Mouse (Mus musculus) frontal cortex, adult 2 months (tissue): Measurements from ENCODE around the gene Zfp354a. TPM values are rescaled to one million over a fixed set of nuclear protein-coding genes. Genes with fewer than 3 reads are reported as not detected.
A peak's percentile ranks its signal among the peaks of the same experiment; 100 is the strongest.
"Not testable (repeated sequence)": the region's sequence is repeated elsewhere in the genome, so short reads cannot be mapped to it uniquely, and the experiment has no call there.

ENCODE experiments used
- DNase-seq, 2 experiments: peaks; one replicate each; pipeline ENCODE4 v3.0.0; 2022; ENCODE audit warnings: low spot score in 1 of 2; ENCODE audit errors: extremely low spot score in 1 of 2
- polyA plus RNA-seq: library from polyadenylated mRNA; depleted of rRNA; stranded (reverse); fragments of >200 nt; gene quantifications from 2 replicates; pipeline ENCODE4 v1.2.3, GENCODE M21; 2012; rRNA removed

Zfp354a gene
- polyA plus RNA-seq: 9.8 and 12.5 TPM in 2 replicates

DNA sequence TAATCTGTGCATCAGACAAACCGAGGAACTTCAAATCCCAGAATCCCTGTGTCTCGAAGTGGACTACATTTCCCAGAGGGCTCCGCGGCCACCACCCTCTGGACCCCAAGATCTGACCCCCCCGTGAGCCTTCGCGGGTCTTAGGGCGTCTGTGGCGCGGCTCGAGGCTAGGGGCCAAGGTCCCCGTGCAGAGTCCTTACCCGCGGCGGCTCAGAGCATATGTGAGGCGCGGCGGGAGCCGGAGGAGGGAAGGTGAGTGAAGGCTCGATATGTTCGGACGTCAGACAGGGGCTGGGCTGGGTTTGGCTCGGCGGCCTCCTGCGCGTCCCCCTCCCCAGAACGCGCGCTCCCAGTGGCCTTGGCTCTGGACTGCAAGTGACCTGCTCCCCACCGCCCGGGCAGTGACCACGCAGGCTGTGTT lies at the start of gene Zfp354a:
Gene Zfp354a (plus strand): TSS at position 107 of the 421 bp plus-strand sequence.
- DNase-seq: peak; percentile 38 to 73

GRCm38 (mm10) chr11:51011821-51012220 lies 47.2 kb upstream of the Zfp354a start:
- no peak for DNase-seq

- no peak for DNase-seq
Observed at GRCm38 (mm10) chr11:51013936-51014335, 45.1 kb upstream of the Zfp354a start, which contains the start of gene Olfr54. Gene Olfr54 (plus strand): TSS chr11:51014236.

GRCm38 (mm10) chr11:51016341-51016740 lies 42.7 kb upstream of the Zfp354a start:
- no peak for DNase-seq

DNA sequence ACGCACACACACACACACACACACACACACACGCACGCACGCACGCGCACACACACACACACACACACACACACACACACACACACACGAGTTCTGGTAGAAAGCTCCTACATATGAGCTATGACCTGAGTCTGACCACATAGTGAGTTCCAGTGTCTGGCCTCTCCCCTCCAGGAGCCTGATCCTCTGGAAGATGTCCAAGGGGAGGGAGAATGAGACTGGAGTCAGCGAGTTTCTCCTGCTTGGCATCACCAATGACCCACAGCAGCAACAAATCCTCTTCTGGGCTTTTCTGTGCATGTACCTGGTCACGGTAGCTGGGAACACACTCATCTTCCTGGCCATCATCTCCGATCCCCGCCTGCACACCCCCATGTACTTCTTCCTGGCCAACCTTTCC lies 32.2 kb upstream of the Zfp354a start:
- DNase-seq: not testable (repeated sequence)

GRCm38 (mm10) chr11:51029381-51029780 lies 29.7 kb upstream of the Zfp354a start:
- not testable (repeated sequence) for DNase-seq

- no peak for DNase-seq
Observed at GRCm38 (mm10) chr11:51030225-51030624, 28.8 kb upstream of the Zfp354a start.

DNA sequence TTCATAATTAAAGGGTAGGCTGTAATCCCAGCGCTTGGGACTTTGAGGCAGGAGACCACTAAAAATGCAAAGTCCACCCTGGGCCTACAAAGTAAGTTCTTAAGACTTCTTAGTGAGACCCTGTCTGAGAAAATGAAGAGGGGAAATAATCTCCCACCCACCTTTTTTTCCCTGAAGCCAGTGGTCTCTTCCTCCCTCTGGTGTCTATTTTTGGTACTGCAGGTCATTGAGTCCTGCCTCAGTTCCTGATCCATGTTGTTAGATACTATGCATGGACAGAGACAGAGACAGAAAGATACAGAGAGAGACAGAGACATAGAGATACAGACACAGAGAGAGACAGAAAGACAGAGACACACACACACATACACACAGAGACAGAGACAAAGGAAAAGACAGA lies 26.2 kb upstream of the Zfp354a start:
- DNase-seq: peak in 1 of 2 experiments; percentile 45

DNA sequence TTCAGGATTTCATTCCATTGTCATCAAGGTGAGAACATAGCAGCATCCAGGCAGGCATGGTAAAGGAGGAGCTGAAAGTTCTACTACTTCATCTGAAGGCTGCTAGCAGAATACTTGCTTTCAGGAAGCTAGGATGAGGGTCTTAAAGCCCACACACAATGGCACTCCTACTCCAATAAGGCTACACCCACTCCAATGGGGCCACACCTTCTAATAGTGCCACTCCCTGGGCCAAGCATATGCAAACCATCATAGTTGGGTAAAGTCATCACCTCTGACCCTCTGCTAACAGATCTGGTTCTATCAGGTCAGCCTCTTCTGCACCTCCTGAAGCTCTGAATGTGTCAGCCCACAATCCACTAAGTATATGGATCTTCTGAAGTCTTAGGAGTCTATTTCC lies 24.9 kb upstream of the Zfp354a start:
- DNase-seq: not testable (repeated sequence)

DNA sequence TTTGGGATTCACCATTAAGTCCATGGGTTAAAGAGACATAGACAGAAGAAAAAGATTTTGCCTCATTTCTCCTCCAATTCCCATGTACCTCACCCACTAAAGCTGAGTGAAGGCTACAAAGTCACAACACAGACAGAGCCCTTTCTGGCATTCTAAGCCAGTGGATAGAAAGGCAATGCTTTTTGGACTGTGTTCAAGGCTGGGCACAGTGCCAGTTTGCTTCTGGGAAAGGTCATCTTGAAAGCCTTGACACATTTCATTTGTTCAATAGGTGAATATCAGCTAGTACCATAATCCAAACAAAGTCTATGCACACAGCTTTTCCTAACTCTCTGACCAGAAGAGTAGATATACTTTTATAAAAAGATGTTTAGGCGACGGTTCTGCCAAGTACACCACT lies 23.1 kb upstream of the Zfp354a start:
- DNase-seq: no peak

GRCm38 (mm10) chr11:51044776-51045175 lies 14.3 kb upstream of the Zfp354a start:
- not testable (repeated sequence) for DNase-seq

GRCm38 (mm10) chr11:51047809-51048208 lies 11.2 kb upstream of the Zfp354a start, which contains the start of gene Olfr1375:
Gene Olfr1375 (plus strand): TSS chr11:51048109.
- DNase-seq: not testable (repeated sequence)

DNA sequence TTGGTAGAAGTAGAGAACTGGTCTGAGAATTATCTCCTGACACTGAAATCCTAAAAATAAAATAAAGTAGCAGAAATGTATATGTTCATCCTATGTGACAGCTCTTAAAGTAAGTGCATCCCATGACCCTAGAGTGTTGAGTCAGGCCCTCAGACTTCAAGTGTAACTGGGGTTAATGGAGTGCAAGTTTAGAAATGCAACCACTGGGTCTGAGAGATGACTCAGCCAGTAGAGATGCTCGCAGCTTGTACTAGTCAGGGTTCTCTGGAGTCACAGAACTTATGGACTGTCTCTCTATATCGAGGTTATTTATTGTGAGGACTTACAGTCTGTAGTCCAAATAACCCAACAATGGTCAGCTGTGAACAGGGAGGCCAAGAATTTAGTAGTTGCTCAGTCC lies 7.4 kb upstream of the Zfp354a start:
- no peak for DNase-seq

DNA sequence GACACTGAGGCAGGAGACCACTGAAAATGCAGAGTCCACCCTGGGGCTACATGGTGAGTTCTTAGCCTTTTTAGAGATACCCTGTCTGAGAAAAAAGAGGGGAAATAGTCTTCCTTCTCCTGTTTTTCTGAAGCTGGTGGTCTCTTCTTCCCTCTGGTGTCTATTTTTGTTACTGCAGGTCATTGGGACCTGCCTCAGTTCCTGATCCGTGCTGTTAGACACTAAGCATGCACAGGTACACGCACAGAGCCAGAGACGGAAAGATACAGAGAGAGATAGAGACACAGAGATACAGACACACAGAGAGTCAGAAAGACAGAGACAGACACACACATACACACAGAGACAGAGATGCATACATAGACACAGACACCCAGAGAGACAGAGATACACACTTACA lies 5.8 kb upstream of the Zfp354a start:
- peak in 1 of 2 experiments; percentile 37 for DNase-seq

DNA sequence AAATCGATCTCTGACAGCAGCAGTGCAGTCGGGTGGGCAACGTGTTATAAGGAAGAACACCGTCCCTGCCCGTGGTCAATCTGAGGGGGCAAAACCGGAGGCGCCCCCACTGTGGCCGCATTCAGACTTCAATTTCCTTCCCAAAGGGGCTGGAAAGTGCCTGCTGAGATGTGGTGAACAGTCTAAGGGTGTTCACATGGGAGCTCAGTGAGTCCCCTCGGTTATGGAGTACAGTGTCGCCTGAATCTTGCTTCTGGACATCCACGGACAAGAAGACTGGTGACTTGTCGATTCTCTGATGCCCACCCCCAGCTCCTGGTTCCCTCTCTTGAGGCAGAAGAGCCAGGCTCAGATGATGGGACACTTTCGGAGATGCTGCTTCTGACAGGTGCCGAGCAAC lies 583 bp downstream of the Zfp354a start:
- DNase-seq: peak in 1 of 2 experiments; percentile 11

GRCm38 (mm10) chr11:51060981-51061380 lies 1.9 kb downstream of the Zfp354a start:
- no peak for DNase-seq

DNA sequence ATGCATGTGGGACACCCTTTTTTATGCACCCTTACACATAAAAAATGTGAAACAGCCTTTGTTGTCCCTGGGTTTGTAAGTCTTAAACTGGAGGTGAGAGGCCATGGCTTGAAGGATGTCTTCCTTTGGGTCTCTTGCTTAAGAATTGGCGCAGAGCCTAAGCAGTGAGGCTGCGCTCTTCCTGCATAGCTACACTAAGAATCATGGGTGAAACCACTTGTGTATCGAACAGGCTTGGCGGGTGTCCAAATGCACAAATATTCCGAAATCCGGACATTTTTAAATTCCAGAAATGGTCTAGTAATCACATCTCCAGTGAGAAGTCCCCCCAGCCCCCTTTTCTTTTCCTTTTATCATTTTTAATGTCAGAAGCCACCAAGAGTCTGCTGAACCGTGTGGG lies 4.2 kb downstream of the Zfp354a start:
- DNase-seq: no peak

- peak; percentile 32 to 65 for DNase-seq
Observed at GRCm38 (mm10) chr11:51063841-51064240, 4.8 kb downstream of the Zfp354a start.

DNA sequence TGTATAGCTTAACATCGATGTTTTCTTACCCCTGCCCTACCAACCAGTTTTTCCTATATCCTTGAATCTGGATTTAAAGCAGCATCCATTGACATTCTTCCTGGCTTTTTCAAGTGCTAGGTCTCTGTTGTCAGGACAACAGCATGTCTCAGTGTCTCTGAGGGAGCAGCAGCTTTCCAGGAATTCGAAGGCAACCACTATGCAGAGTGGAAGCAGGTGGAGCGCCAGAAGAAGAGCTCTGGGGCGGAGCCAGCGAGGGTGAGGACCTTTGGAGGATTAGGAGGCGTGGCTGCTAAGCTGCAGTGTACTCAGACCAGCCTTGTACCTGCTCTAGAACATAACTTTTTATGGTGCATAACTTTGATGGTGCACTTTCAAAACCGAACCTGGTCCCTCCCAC lies 25.5 kb downstream of the Zfp354a start:
- peak in 1 of 2 experiments; percentile 25 for DNase-seq

DNA sequence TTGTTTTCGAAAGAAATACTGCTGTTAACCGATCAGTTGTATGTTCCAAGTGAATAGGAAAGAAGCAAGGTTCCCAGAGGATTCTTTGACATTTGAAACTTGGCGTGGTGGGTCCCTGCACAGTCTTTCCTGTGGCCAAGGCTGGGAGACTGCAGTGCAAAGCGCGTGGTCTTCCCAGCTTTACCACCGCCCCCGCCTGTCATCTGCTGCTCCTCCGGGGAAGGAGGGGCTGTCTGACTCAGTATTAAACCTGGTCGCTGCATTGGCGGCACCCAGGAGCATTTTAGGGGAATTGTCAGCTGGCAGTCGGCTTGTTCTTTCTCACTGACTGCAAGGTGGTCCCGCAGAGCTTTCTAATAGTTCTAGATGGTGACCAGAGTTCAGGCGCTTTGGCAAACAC lies 26.2 kb downstream of the Zfp354a start:
- DNase-seq: peak in 1 of 2 experiments; percentile 53

GRCm38 (mm10) chr11:51107261-51107660 lies 48.2 kb downstream of the Zfp354a start:
- no peak for DNase-seq

DNA sequence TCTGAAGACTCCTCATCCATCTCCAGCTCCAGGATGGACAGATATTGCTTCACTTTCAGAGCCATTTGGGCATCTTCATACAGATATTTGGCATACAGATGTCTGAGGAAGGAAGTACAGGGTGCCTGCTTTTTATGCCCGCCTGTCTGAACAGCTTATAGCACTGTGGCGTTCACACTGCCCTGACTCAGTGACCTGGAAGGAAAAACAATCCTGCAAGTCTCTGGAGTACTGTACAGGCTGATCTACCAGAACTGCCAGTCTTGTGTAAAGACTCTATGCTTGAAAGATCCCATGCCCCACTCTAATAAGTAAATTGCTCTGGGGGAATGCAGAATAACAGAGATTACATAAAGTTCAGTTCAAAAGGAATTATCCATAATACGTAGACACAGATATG lies 51.6 kb downstream of the Zfp354a start:
- DNase-seq: no peak
